Mouse (Mus musculus): Measurements from ENCODE around the gene Grid2.

The Grid2 gene

GRCm38 (mm10) chr6:64077911-64078310 lies 822.2 kb downstream of the Grid2 start:
- DNase-seq: no peak

- no peak for DNase-seq
These were observed 843.0 kb downstream of the Grid2 start for GRCm38 (mm10) chr6:64098662-64099061.

- DNase-seq: no peak
These were observed 858.9 kb downstream of the Grid2 start for GRCm38 (mm10) chr6:64114594-64114993.

GRCm38 (mm10) chr6:64136275-64136674 lies 880.6 kb downstream of the Grid2 start:
- DNase-seq: no peak

GRCm38 (mm10) chr6:64148613-64149012 lies 892.9 kb downstream of the Grid2 start:
- DNase-seq: no peak

GRCm38 (mm10) chr6:64174995-64175612 lies 919.4 kb downstream of the Grid2 start:
- DNase-seq: no peak

- DNase-seq: no peak
These were observed 938.0 kb downstream of the Grid2 start for GRCm38 (mm10) chr6:64193646-64194045.

- DNase-seq: no peak
These were observed 946.9 kb downstream of the Grid2 start for GRCm38 (mm10) chr6:64202396-64203122.

- peak; percentile 5 for DNase-seq
These were observed 980.7 kb downstream of the Grid2 start for GRCm38 (mm10) chr6:64236351-64236750.

GRCm38 (mm10) chr6:64240526-64240925 lies 984.9 kb downstream of the Grid2 start:
- DNase-seq: no peak

- DNase-seq: no peak
These were observed 990.3 kb downstream of the Grid2 start for GRCm38 (mm10) chr6:64245951-64246350.

- no peak for DNase-seq
These were observed 995.4 kb downstream of the Grid2 start for GRCm38 (mm10) chr6:64251041-64251440.

- no peak for DNase-seq
These were observed 1007.8 kb downstream of the Grid2 start for GRCm38 (mm10) chr6:64263517-64263916.

- no peak for DNase-seq
These were observed 1008.5 kb downstream of the Grid2 start for GRCm38 (mm10) chr6:64264224-64264623.

- no peak for DNase-seq
These were observed 1018.8 kb downstream of the Grid2 start for GRCm38 (mm10) chr6:64274319-64275114.

- DNase-seq: no peak
These were observed 1024.3 kb downstream of the Grid2 start for GRCm38 (mm10) chr6:64279927-64280326.

GRCm38 (mm10) chr6:64293761-64294160 lies 1038.1 kb downstream of the Grid2 start:
- no peak for DNase-seq

GRCm38 (mm10) chr6:64297633-64298032 lies 1042.0 kb downstream of the Grid2 start:
- no peak for DNase-seq

GRCm38 (mm10) chr6:64304709-64305476 lies 1049.2 kb downstream of the Grid2 start:
- no peak for DNase-seq

GRCm38 (mm10) chr6:64308631-64309030 lies 1053.0 kb downstream of the Grid2 start:
- no peak for DNase-seq

GRCm38 (mm10) chr6:64313132-64313531 lies 1057.5 kb downstream of the Grid2 start:
- no peak for DNase-seq

- DNase-seq: no peak
These were observed 1071.3 kb downstream of the Grid2 start for GRCm38 (mm10) chr6:64326936-64327335.

GRCm38 (mm10) chr6:64327876-64328275 lies 1072.2 kb downstream of the Grid2 start:
- no peak for DNase-seq
